Mouse (Mus musculus) hindbrain, embryonic 11.5 days (tissue): ENCODE measurements around the gene Sh3d21. TPM values are rescaled to one million over a fixed set of nuclear protein-coding genes. Genes with fewer than 3 reads are reported as not detected.

Experiments used
- ATAC-seq: fragments of 200-750 bp; cut with Nextera tagmentation; 2 replicates; pipeline ENCODE4 v1.8.0; 2017; ENCODE audit warnings: mild to moderate bottlenecking, moderate TSS enrichment, moderate library complexity; ENCODE audit not compliant: low FRiP score
- DNase-seq: peaks from one replicate; pipeline ENCODE4 v3.0.0-alpha.2; 2015; ENCODE audit warnings: low spot score
- H3K27ac ChIP-seq: fragments of 300-500 bp; sonication (generic); 2 replicates; pipeline ENCODE4 v1.5.1; 2014; ENCODE audit warnings: mild to moderate bottlenecking, low read depth, low read length
- H3K27me3 ChIP-seq: fragments of 300-500 bp; sonication (generic); 2 replicates; pipeline ENCODE4 v1.6.1; 2014; ENCODE audit warnings: mild to moderate bottlenecking, low read length, moderate library complexity, mixed read lengths; ENCODE audit not compliant: control insufficient read depth, insufficient read depth
- H3K36me3 ChIP-seq: fragments of 300-500 bp; sonication (generic); 2 replicates; pipeline ENCODE4 v1.6.1; 2014; ENCODE audit warnings: mild to moderate bottlenecking, low read length, moderate library complexity, mixed read lengths; ENCODE audit not compliant: control insufficient read depth, insufficient read depth
- H3K4me1 ChIP-seq: fragments of 300-500 bp; sonication (generic); replicated peaks from 2 replicates; pipeline ENCODE4 v1.6.1; 2014; ENCODE audit warnings: low read length, mixed read lengths; ENCODE audit not compliant: control insufficient read depth, insufficient read depth
- H3K4me2 ChIP-seq: fragments of 300-500 bp; sonication (generic); replicated peaks from 2 replicates; pipeline ENCODE4 v1.6.1; 2014; ENCODE audit warnings: mild to moderate bottlenecking, low read depth, low read length
- H3K4me3 ChIP-seq: fragments of 300-500 bp; sonication (generic); 2 replicates; pipeline ENCODE4 v1.5.1; 2014; ENCODE audit warnings: low read depth, low read length
- H3K9ac ChIP-seq: fragments of 300-500 bp; sonication (generic); 2 replicates; pipeline ENCODE4 v1.6.1; 2014; ENCODE audit warnings: low read depth, low read length
- H3K9me3 ChIP-seq: fragments of 300-500 bp; sonication (generic); 2 replicates; pipeline ENCODE4 v1.6.1; 2016; ENCODE audit warnings: low read length; ENCODE audit not compliant: control insufficient read depth
- WGBS: fragments of 180-500 bp; shearing (Covaris S2); extraction: QIAGEN DNeasy Blood & Tissue Kit; methylation state at CpG from one replicate; pipeline ENCODE4 v1.1.7; 2014; 5-methylcytosine and 5-hydroxymethylcytosine counted together
- polyA plus RNA-seq: library from polyadenylated mRNA; unstranded; fragments of >200 nt; fragmentation: Nextera tagmentation; extraction: Ambion mirVana; gene quantifications from 2 replicates; pipeline ENCODE4 v1.2.1, GENCODE M21; 2014

Gene Sh3d21
- polyA plus RNA-seq, 1 experiment from 2014 or later = 2.7 TPM

GRCm38 (mm10) chr4:126130502-126130901 lies 32.8 kb downstream of the Sh3d21 start:
- DNase-seq = no peak
- 72% methylated on average over 11 of the region's 11 CpGs for WGBS
- H3K36me3 ChIP-seq = 0 out of 2 replicates have a peak, but pooled peaks cover 2% of the 10 kb centered on the region

DNA sequence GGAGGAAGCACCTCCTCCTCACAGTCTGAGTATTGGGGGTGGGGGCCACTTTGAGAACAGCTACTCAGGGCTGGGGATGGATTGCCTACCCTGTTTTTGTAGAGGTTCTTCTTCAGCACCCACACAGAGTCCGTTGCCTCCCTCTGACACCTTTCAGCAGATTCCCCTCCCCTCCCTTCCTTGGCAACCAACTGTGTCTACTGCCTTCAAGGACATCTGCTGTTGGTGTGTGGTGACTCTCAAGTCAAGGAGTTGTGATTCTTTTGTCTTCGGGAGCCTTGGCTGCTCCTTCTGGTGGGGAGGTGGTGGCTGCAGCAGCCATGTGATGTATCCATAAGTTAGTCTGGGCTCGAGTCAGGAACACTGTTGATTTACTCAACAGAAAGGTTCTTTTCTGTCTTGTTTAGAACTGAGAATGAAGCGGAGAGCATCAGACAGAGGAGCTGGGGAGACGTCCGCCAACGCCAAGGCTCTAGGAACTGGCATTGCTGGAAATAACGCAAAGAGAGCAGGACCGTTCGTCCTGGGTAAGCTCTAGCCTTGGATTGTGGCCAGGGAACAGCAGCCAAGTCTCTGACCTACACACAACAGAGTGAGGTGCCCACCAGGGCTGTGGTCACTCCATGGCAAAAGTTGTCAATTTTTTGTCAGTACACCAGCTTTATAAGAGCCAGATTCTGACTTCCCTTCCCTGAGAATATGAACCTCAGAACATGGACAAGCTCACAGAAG lies 39.8 kb downstream of the Sh3d21 start:
- no peak overlapping the region for H3K4me3 ChIP-seq
- H3K4me2 ChIP-seq = no peak overlapping the region
- ATAC-seq = no peak
- H3K9me3 ChIP-seq = no peaks in the 10 kb centered on the region
- no peak for DNase-seq
- H3K36me3 ChIP-seq = 0 out of 2 replicates have a peak, but pooled peaks cover 2% of the 10 kb centered on the region
- no peak overlapping the region for H3K27ac ChIP-seq
- H3K4me1 ChIP-seq = no peaks in the 10 kb centered on the region
- WGBS = 90% methylated on average over 10 of the region's 10 CpGs
- no peak overlapping the region for H3K9ac ChIP-seq
- no peaks in the 10 kb centered on the region for H3K27me3 ChIP-seq

More at GRCm38 (mm10) chr4:126130502-126130901, 32.8 kb downstream of the Sh3d21 start:
- H3K4me1 ChIP-seq = peaks cover 4% of the 10 kb centered on the region
- no peak overlapping the region for H3K4me3 ChIP-seq
- no peaks in the 10 kb centered on the region for H3K27me3 ChIP-seq
- H3K4me2 ChIP-seq = no peak overlapping the region
- no peak overlapping the region for H3K9ac ChIP-seq
- no peak overlapping the region for H3K27ac ChIP-seq
- ATAC-seq = no peak
- H3K9me3 ChIP-seq = no peaks in the 10 kb centered on the region

- H3K4me3 ChIP-seq = no peak overlapping the region
- no peak overlapping the region for H3K27ac ChIP-seq
- H3K9ac ChIP-seq = no peak overlapping the region
- no peaks in the 10 kb centered on the region for H3K27me3 ChIP-seq
- no peak overlapping the region for H3K4me2 ChIP-seq
- H3K4me1 ChIP-seq = no peaks in the 10 kb centered on the region
- 0 out of 2 replicates have a peak, but pooled peaks cover 2% of the 10 kb centered on the region for H3K36me3 ChIP-seq
- no peak for DNase-seq
- ATAC-seq = no peak
- H3K9me3 ChIP-seq = no peaks in the 10 kb centered on the region
- WGBS = 94% methylated on average over 2 of the region's 2 CpGs
These were observed 42.8 kb downstream of the Sh3d21 start for GRCm38 (mm10) chr4:126120506-126120905.

- H3K4me1 ChIP-seq = no peaks in the 10 kb centered on the region
- no peak for ATAC-seq
- 0 out of 2 replicates have a peak, but pooled peaks cover 2% of the 10 kb centered on the region for H3K36me3 ChIP-seq
- no peak overlapping the region for H3K4me3 ChIP-seq
- no peak for DNase-seq
- no peak overlapping the region for H3K4me2 ChIP-seq
- no peak overlapping the region for H3K9ac ChIP-seq
- no peaks in the 10 kb centered on the region for H3K9me3 ChIP-seq
- no peaks in the 10 kb centered on the region for H3K27me3 ChIP-seq
- 87% methylated on average over 5 of the region's 5 CpGs for WGBS
- H3K27ac ChIP-seq = no peak overlapping the region
These were observed 43.2 kb downstream of the Sh3d21 start for GRCm38 (mm10) chr4:126120052-126120451.

DNA sequence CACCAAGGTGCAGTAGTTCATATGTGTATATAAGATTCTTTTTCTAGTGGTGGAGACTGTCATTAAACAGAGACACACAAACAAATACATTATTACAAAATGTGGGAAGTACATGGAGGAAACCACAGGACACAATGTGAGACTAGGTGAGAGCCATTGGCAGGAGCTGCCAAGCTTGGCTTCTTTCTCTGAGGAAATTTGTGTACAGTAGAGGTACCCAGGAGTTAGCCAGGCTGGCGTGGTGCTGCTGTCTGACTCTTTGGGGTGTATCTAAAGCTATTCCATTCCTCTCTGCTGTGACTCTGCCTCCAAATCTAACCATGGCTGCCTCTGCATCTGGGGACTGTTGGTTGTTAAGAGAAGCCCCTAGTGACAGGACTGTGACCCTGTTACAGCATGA lies 44.2 kb downstream of the Sh3d21 start:
- ATAC-seq (no peak), DNase-seq (no peak)
- H3K27ac ChIP-seq = no peak overlapping the region
- no peaks in the 10 kb centered on the region for H3K4me1 ChIP-seq
- no peaks in the 10 kb centered on the region for H3K27me3 ChIP-seq
- WGBS = 74% methylated on average over 1 of the region's 1 CpGs
- H3K9ac ChIP-seq = no peak overlapping the region
- H3K36me3 ChIP-seq = no peaks in the 10 kb centered on the region
- H3K9me3 ChIP-seq = no peaks in the 10 kb centered on the region
- no peak overlapping the region for H3K4me3 ChIP-seq
- no peak overlapping the region for H3K4me2 ChIP-seq

GRCm38 (mm10) chr4:126118651-126119050 lies 44.6 kb downstream of the Sh3d21 start:
- H3K9me3 ChIP-seq = no peaks in the 10 kb centered on the region
- H3K27ac ChIP-seq = no peak overlapping the region
- no peaks in the 10 kb centered on the region for H3K27me3 ChIP-seq
- no peaks in the 10 kb centered on the region for H3K36me3 ChIP-seq
- ATAC-seq = no peak
- H3K9ac ChIP-seq = no peak overlapping the region
- DNase-seq = no peak
- no peak overlapping the region for H3K4me2 ChIP-seq
- H3K4me3 ChIP-seq = no peak overlapping the region
- 0 out of 2 replicates have a peak, but pooled peaks cover 2% of the 10 kb centered on the region for H3K4me1 ChIP-seq
- 85% methylated on average over 4 of the region's 4 CpGs for WGBS

GRCm38 (mm10) chr4:126117116-126117515 lies 46.2 kb downstream of the Sh3d21 start:
- no peak for ATAC-seq
- no peak for DNase-seq
- Histone ChIP-seq H3K27ac (no peak overlapping the region), H3K27me3 (no peaks in the 10 kb centered on the region), H3K9me3 (no peaks in the 10 kb centered on the region), H3K4me1 (0 out of 2 replicates have a peak, but pooled peaks cover 2% of the 10 kb centered on the region), H3K36me3 (no peaks in the 10 kb centered on the region), H3K9ac (no peak overlapping the region), H3K4me3 (no peak overlapping the region), H3K4me2 (no peak overlapping the region)
- 91% methylated on average over 8 of the region's 8 CpGs for WGBS

- 78% methylated on average over 6 of the region's 6 CpGs for WGBS
- Histone ChIP-seq H3K9me3 (no peaks in the 10 kb centered on the region), H3K27me3 (no peaks in the 10 kb centered on the region), H3K27ac (no peak overlapping the region), H3K36me3 (no peaks in the 10 kb centered on the region), H3K4me3 (no peak overlapping the region), H3K4me2 (no peak overlapping the region), H3K9ac (no peak overlapping the region), H3K4me1 (peaks cover 6% of the 10 kb centered on the region)
- DNase-seq (no peak), ATAC-seq (no peak)
These were observed 47.3 kb downstream of the Sh3d21 start for GRCm38 (mm10) chr4:126115871-126116521.

GRCm38 (mm10) chr4:126115411-126115810 lies 47.9 kb downstream of the Sh3d21 start:
- Histone ChIP-seq H3K9ac (no peak overlapping the region), H3K9me3 (no peaks in the 10 kb centered on the region), H3K4me3 (no peak overlapping the region), H3K4me1 (peaks cover 11% of the 10 kb centered on the region), H3K27ac (no peak overlapping the region), H3K4me2 (no peak overlapping the region), H3K27me3 (no peaks in the 10 kb centered on the region), H3K36me3 (no peaks in the 10 kb centered on the region)
- WGBS = 87% methylated on average over 9 of the region's 9 CpGs
- DNase-seq (no peak), ATAC-seq (no peak)
